Mouse (Mus musculus) large intestine, adult 2 months (tissue): ENCODE data around the gene Trim30d. TPM values are rescaled to one million over a fixed set of nuclear protein-coding genes. Genes with fewer than 3 reads are reported as not detected.
A peak's percentile ranks its signal among the peaks of the same experiment; 100 is the strongest.
"Not testable (repeated sequence)": the region's sequence is repeated elsewhere in the genome, so short reads cannot be mapped to it uniquely, and the experiment has no call there.

Experiments
- DNase-seq: peaks from one replicate; pipeline ENCODE4 v3.0.0-alpha.2; 2012; ENCODE audit warnings: low read depth, low spot score
- WGBS: fragments of 180-500 bp; shearing (Covaris S2); methylation state at CpG from one replicate; pipeline ENCODE4 v1.1.7; 2018; 5-methylcytosine and 5-hydroxymethylcytosine counted together
- polyA plus RNA-seq: library from polyadenylated mRNA; depleted of rRNA; stranded (reverse); fragments of >200 nt; gene quantifications from 2 replicates; pipeline ENCODE4 v1.2.3, GENCODE M21; 2012; rRNA removed

Gene Trim30d
- polyA plus RNA-seq = 4.5 and 12.5 TPM in 2 replicates

- not testable (repeated sequence) for DNase-seq
These were observed at the start of gene Trim30d for GRCm38 (mm10) chr7:104507421-104508065. Gene Trim30d, minus strand, starts transcription at chr7:104507849.

- 61% methylated on average over 1 of the region's 1 CpGs for WGBS
- peak; percentile 24 for DNase-seq
These were observed 45.1 kb upstream of the Trim30d start for GRCm38 (mm10) chr7:104552700-104553099.

- DNase-seq = no peak
- 76% methylated on average over 5 of the region's 5 CpGs for WGBS
These were observed 42.2 kb upstream of the Trim30d start, which contains the start of gene Olfr651 for GRCm38 (mm10) chr7:104549833-104550232. Gene Olfr651, plus strand, starts transcription at chr7:104550133.

- DNase-seq = no peak
- 5% methylated on average over 59 of the region's 59 CpGs for WGBS
These were observed 5.9 kb downstream of the Trim30d start for GRCm38 (mm10) chr7:104501589-104502371.

- WGBS = 47% methylated on average over 6 of the region's 6 CpGs
- DNase-seq = not testable (repeated sequence)
These were observed 6.5 kb downstream of the Trim30d start for GRCm38 (mm10) chr7:104501186-104501585.

GRCm38 (mm10) chr7:104499464-104499863 is 8.2 kb downstream of the Trim30d start:
- not testable (repeated sequence) for DNase-seq
- WGBS = 89% methylated on average over 7 of the region's 8 CpGs

- no peak for DNase-seq
- WGBS = 55% methylated on average over 3 of the region's 3 CpGs
These were observed 42.4 kb downstream of the Trim30d start, which contains the start of gene Trim30a for GRCm38 (mm10) chr7:104465065-104465744. Gene Trim30a, minus strand, starts transcription at chr7:104465193.

GRCm38 (mm10) chr7:104445961-104446645 is 61.5 kb downstream of the Trim30d start:
- WGBS = 25% methylated on average over 2 of the region's 2 CpGs
- DNase-seq = no peak

Other genes with a start within 250 kb of the Trim30d start
- 0.40 and 0.81 TPM in 2 replicates for gene Trim5, start 219.8 kb downstream of the Trim30d start, polyA plus RNA-seq
- 5.3 and 8.3 TPM in 2 replicates for gene Trim12a, start 192.4 kb downstream of the Trim30d start, polyA plus RNA-seq
- gene Trim34b, start 178.4 kb downstream of the Trim30d start, polyA plus RNA-seq = 2.5 and 3.6 TPM in 2 replicates
- gene Trim12c, start 154.5 kb downstream of the Trim30d start, polyA plus RNA-seq = 4.2 and 5.8 TPM in 2 replicates
- gene Trim30b, start 138.0 kb downstream of the Trim30d start, polyA plus RNA-seq = 0.12 and 0.17 TPM in 2 replicates
- not detected in 2 replicates for gene Trim30c, start 107.0 kb downstream of the Trim30d start, polyA plus RNA-seq
- gene Trim30a, start 42.7 kb downstream of the Trim30d start, polyA plus RNA-seq = 2.2 and 3.3 TPM in 2 replicates
- gene Olfr651, start 42.3 kb upstream of the Trim30d start, polyA plus RNA-seq = not detected in 2 replicates
- not detected in 2 replicates for gene Olfr652, start 53.1 kb upstream of the Trim30d start, polyA plus RNA-seq
- not detected in 2 replicates for gene Olfr653, start 69.5 kb upstream of the Trim30d start, polyA plus RNA-seq
- gene Olfr654, start 79.2 kb upstream of the Trim30d start, polyA plus RNA-seq = not detected in 2 replicates
- not detected in 2 replicates for gene Olfr655, start 93.9 kb upstream of the Trim30d start, polyA plus RNA-seq
- gene Olfr656, start 106.1 kb upstream of the Trim30d start, polyA plus RNA-seq = not detected in 2 replicates
- gene Olfr657, start 116.9 kb upstream of the Trim30d start, polyA plus RNA-seq = not detected in 2 replicates
- not detected in 2 replicates for gene Olfr658, start 139.5 kb upstream of the Trim30d start, polyA plus RNA-seq
- gene Olfr659, start 158.9 kb upstream of the Trim30d start, polyA plus RNA-seq = not detected in 2 replicates
- not detected in 2 replicates for gene Olfr661, start 178.7 kb upstream of the Trim30d start, polyA plus RNA-seq